Mouse (Mus musculus) gastrocnemius, postnatal 14 days (tissue): Measurements from ENCODE around the gene Ugdh. TPM values are rescaled to one million over a fixed set of nuclear protein-coding genes. Genes with fewer than 3 reads are reported as not detected.

Source experiments
- DNase-seq: peaks from one replicate; pipeline ENCODE4 v3.0.0; 2021; ENCODE audit warnings: mixed read lengths
- intact Hi-C: fragments of 180-260 bp; cut with DNase I; formaldehyde crosslinking; loops from one replicate; pipeline ENCODE4 v1.15.1; 2025; ENCODE audit warnings: low total_unique reads
- total RNA-seq, 2 experiments: library from RNA; stranded (reverse); gene quantifications; 2 replicates each; pipeline ENCODE4 v1.2.3; 2021

Gene Ugdh
- total RNA-seq, 2 experiments from 2014 or later, result 12.0 to 14.4 TPM

DNA sequence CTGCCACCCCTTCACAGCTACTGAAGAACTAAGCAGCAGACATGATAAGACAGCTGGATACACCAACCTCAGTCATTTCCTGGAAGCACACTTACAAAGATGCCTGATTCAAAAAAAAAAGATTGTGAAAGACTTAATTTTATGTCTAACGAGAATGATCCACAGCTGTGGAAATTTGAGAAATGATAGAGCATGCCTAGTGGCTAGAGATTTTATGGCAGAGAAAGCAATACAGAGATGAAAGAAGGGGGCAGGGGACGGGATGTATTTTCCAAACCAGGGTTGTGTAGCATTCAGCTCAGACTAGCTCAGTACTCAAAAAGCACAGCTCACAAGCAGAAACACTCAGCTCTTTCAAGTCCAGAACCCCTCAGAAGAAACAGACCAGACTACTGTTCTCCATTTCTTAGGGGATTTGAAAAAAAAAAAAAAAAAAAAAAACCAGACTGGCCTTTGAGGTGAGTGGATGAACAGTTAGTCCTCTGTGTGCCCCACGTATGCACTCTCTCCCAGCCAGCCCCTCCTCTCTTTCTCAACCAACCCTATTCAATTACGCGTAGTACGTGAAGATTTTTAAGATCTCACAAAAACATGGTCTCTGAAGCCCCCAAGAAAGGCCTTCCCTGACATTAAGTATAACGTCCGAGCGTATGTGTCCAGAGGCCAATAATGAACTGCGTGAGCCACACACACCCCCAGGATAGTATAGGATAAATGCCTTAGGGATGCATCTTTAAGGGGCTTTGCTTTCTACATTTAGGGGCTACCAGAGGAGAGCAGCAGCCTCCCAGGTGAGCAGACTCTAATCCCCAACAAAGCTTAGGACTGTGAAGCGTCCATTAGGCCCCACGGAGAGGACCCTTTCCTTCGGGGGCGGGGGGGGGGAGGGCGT, 1.0 kb downstream of the Ugdh start:
- intact Hi-C loops, result no loop called here
- DNase-seq, result no peak

DNA sequence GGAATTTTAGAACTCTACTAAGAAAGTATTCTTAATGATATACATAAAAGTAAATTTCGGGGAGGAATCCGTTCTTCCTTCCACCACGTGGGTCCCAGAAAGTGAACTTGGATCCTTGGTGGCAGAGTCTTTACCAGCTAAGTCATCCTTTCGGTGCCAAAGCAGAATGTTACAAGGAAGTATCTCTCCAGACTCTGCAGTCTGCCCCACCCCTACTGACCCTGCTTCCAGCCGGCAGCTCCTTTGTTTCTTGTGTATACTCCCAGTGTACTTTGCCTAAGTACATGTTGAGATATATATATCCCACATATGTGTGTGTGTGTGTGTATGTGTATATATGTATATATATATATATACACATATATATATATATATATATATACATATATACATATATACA, 6.3 kb downstream of the Ugdh start:
- no peak for DNase-seq
- intact Hi-C loops, result no loop called here

DNA sequence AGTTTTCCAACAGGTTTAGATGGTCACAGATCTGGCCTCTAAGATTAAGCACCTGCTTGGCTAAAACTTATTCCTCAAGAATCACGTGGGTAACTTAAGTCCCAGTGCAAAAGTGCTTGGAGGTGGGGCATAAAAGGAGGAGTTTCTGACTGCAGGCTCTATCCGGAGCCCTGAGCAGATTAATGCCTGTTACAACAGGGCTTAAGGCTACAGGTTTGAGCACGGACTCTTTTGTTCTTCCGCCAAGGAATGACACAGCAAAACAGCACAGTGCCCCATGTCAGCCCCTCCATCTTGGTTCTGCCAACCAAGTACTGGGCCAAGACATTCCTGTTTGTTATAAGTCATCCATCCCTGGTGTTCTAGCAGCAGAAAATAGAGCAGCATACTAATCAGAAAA, 7.4 kb downstream of the Ugdh start:
- intact Hi-C loops, result no loop called here
- no peak for DNase-seq

DNA sequence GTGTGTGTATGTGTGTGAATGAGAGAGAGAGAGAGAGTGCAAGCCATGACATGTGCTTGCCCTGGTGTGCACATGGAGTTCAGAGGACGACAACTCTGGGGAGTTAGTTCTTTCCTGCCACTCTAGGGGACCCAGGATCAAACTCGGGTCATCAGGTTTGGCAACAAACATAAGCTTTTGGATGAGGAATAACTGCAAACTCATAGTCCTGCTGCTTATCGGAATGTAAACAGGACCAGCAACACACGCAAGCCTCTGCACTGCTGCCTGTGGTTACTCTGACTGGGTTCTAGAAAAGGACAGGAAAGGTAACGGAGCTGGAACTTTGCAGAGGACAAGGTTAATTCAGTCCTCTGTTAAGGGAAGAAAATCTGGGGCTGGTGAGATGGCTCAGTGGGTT, 10.5 kb downstream of the Ugdh start:
- DNase-seq, result no peak
- intact Hi-C loops, result no loop called here

DNA sequence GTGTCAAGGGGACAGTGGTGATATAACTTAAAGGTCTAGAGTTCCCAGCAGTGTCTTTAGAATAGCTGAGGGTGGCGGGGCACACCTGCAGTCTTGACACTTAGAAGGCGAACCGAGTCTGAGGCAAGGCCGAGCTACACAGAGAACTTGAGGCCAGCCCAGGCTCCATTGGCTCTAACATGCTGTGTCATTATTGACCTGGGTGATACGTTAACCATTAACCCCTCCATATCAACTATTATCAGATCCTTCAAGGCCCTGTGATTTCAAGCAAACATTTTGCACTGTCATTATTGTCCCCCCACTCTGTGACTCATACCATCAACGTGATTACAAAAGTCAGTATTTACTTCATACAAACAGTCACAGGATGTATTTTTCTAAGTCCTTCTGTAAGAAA, 11.5 kb downstream of the Ugdh start:
- intact Hi-C loops, result no loop called here
- DNase-seq, result no peak

DNA sequence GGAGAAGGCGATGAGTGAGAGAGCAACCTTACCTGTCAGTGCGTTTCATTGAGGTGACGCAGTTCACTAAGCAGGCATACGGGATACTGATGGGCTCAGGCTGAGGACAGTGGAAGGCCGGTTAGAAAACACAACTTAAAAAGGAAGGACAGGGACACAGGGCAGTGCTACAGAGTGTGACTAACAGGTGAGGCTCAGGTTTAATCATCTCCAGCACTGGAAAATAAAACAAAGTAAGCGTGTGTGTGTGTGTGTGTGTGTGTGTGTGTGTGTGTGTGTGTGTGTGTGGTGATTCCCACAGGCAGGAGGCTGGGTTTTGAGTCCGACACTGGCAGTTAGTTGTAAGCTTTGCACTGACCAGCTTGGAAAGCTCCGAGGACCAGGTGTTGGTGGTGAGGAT, 12.9 kb downstream of the Ugdh start:
- no peak for DNase-seq
- intact Hi-C loops, result no loop called here

DNA sequence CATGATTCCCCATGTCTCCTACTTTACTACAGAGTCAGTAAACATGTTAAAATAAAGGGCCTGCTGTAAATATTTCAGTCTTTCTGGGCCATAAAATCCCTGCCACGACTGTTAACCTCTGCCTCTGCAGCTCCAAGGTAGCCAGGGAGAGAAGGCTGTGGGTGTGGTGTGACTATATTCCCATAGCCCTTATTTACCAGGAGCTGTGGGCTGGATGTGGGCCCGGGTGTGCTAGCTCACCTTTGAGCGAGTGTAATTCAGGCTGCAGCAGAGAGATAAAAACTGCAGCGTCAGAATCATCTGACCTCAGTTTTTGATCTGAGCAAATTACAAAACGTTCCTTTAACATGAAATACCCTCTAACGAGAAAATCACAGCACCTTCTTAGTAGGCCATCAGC, 14.9 kb downstream of the Ugdh start:
- no peak for DNase-seq
- intact Hi-C loops, result no loop called here

DNA sequence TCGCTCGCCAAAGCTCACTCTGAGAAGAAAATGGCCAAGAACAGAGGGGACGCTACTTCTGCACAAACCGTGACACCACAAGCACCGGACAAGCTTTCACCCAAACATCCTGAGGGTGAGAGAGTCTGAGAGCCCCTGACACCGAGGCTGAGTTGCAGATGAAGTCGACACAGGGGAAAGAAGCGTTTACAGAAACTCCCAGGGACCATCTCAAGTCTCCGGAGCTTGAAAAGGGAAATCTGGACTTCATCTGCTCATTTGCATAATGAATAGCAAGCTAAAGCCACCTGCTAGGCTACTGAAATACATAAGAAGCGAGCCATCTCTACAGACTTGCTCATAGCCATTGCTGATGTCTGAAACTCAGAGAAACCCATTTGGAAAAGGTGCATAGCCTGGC, 16.6 kb downstream of the Ugdh start:
- intact Hi-C loops, result no loop called here
- no peak for DNase-seq

DNA sequence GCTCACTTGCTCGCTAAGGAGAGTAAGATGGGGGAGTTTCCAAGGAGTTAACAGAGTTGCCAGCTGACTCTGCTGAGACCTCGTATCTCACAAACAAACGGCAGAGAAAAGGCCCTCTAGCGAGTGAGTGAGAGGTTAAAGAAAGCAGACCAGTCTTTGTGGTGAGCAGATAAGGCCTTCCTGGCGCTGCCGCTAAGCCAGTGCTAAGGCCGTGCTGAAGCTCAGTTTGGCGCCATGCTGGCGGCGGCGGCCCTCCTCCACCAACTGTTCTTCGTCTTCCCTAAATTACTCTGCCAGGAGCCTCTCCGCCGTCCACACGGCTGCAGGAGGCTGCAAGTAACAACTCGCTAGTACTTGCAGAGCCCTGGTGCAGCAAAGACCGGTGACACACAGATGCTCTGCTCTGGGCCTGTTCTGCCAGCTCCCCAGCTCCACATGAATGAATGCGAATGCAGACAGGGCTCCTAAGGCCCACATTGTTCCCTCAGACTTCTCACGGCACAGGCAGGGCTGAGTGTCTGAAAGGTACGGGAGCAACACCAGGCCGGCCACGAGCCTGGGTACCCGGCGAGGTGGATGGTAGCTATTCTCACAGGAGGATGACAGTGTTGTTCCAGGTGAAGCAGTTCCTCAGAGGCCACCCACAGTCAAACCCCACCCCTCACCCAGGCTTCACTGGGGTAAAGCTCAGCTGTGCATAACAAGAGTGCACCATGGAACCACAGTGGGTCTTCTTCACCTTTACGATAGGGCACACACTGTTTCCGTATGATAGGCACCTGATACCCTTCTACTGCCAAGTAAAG, 19.9 kb downstream of the Ugdh start:
- intact Hi-C loops, result no loop called here

DNA sequence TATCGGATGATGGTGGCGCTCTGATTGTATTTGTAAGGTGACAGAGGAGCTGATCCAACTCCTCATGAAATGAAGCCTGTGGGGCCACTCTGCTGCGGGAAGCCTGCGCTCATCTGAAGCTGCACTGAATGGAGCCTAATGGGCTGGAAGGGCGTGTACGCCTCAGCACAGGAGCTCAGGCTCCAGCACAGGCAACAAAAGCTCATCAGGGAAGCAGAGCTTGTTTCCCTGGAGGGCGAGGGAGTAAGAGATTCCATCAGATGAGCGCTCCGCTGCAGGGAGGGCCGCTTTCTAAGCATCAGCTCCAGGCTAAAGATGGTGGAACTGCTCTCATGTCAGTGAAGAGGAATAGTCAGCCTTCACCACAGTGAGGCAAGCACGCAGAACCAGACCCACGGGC, 27.8 kb downstream of the Ugdh start:
- intact Hi-C loops, result loop anchor here (10.0 kb wide), 1 partner anchor 287 kb away; the partner anchor contains the start of gene Pds5a
- DNase-seq, result no peak

More for the DNA sequence above, 19.9 kb downstream of the Ugdh start:
- no peak for DNase-seq

DNA sequence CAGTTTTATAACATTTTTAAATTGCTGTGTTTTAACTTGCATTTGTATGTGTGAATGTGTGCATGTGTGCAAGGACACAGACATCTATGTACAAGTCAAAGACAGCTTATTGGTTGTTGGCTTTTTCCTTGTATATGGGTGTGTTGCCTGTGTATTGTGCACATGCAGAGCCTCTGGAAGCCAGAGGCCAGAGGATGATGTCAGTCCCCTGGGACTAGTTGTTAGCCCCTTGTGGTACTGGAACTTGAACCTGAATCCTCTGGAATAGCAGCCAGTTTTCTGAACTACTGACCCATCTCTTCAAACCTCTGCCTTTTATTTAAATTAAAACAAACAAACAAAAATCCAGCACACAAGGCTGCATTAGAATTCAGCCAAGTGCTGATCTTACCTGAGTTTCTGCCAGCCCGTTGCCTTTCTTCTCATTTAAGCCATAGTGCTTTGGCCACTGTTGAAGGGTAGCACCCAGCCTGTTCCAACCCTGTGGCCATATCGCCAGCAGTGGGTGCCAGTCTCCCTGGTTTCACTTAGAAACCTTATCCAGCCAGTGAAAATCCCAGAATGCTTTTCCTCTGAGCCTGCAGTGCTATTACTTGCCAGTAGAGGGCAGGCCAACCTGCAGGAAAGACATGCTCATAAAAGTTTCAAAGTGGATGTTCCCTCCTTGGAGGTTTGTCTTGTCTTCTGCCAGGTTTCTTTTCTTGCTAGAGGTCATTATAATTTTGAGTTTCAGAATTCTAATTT, 34.3 kb downstream of the Ugdh start:
- intact Hi-C loops, result loop anchor here (10.0 kb wide), 1 partner anchor 293 kb away; the partner anchor contains the start of gene Pds5a

DNA sequence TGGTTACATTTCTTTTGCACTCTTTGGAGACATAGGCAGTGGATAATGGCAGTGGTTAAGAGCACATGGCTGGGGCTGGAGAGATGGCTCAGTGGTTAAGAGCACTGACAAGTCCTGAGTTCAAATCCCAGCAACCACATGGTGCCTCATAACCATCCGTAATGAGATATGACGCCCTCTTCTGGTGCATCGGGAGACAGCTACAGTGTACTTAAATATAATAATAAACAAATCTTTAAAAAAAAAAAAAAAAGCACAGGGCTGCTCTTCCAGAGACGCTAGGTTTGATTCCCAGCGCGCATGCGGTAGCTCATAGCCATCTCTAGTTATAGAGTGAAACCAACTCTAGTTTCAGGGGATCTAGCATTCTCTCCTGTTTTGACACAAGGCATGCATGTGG, 41.3 kb downstream of the Ugdh start:
- DNase-seq, result no peak
- intact Hi-C loops, result no loop called here

More for the DNA sequence above, 34.3 kb downstream of the Ugdh start:
- peak; percentile 73 for DNase-seq

DNA sequence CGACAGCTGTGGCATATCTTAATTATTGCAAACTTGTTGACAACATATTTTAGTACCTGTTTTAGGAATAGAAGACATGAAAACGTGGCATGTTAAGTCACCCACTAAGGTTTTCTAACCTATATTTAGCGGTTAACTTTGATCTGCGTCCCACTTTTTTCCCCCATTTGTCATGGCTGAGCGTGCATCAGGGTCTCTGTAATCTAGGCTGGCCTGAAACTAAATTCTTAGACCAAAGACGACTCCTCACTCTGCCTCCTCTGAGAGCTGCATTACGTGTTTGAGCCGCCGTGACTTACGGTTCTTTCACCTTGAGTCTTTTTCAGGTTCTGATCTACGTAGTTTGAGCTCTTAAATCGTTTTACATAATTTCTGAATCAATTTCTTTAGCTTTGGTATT, 44.0 kb downstream of the Ugdh start:
- DNase-seq, result no peak
- intact Hi-C loops, result no loop called here

DNA sequence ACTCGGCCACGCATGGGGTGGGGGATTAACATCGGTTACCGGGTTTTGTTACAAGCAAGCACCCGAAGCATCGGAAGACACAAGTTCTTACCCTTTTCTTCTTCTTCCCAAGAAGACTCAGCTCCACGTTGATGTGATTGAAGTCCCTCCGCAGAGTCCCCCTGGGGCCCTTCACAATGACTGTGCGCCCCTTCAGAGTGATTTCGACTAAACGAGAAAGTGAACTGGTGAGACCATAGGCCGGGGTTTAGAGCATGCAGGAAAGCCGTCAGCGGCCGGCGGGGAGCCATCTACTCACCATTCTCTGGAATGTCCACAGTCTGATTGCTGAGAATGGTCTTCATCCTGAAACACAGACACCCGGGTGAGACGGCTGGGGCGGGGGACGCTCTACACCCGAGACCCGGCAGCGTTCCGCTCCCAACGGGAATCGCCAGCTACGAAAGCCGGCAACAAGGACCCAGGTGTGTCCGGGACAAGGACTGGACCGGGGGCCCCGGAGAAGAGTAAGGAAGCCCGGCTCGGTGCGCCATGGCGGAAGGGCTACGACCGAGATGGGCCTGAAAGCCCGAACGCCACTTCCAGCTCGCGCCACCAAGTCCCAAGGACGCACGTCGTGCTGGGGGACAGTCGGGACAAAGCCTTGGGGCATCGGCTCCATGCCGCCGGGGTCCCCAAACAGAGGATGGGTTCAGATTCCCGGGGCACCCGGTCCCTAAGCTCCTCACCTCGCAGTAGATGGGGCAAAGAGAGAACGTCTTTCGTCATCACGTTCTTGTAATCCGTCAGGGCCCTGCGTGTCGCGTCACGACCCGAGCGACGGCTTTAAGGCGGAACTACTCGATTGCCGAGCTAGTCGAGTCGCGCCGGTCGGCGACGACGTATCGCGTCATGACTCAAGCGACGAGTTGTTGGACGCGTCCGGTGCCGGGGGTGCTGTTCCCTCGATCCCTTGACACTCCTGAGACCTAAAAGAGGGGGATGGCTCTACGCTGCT, 44.8 kb downstream of the Ugdh start, which contains the start of the genes Rpl9 and Lias:
Gene Rpl9, minus strand, starts transcription at position 797 of the 997 bp plus-strand sequence.
Gene Lias, plus strand, starts transcription at position 850 of the 997 bp plus-strand sequence.
- peak; percentile 98 for DNase-seq
- intact Hi-C loops, result no loop called here

DNA sequence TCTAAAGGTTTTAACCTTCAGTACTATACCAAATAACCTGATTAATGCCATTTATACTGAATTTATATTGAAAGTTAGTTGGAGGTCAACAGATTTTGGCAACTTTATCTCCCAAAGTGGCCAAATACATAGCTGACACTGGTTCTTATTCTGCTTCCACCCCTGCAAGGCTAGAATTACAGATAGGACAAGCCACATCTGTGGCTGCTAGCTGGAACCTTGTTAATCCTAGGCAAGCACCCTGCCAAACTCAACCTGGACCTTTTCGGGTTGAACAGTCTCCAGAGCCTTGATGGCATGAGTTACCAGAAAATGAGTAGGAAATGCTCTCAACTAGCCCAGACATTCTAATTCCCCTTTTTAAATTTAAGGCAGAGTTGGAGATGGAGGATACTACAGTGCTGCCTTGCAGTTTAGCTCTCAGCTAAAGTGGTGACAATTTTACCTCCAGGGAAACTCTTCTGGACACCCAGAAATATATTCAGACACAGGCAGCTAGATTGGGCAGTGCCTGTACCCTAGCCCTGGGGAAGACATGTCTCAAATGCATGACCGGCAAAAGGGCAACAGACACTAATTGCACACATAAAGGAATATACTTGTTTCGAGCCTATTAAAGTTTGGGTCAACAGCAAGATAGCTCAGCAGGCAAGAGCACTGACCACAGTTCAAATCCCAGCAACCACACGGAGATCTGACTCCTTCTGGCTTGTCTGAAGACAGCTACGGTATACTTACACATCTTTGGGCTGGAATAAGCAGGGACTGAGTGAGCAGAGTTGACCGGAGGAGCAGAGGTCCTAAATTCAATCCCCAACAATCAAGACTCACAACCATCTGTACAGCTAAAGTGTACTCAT, 48.5 kb downstream of the Ugdh start:
- DNase-seq, result no peak
- intact Hi-C loops, result no loop called here

DNA sequence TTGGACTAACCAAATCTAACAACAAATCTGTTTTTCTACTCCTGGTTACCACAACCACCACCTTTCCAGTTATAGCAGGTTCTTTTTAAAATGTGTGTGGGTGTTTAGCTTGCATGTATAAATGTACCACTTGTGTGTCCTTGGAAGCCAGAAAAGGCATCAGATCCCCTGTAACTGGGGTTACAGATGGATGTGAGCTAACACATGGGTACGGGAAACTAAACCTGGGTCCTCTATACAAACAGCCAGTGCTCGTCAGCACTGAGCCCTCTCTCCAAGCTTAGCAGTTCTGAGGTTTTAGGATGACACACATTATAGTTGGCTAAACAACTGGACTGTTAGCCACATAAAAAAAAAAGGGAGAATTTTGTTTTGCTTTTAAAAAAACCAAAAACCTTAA, 50.0 kb downstream of the Ugdh start:
- intact Hi-C loops, result no loop called here
- DNase-seq, result no peak

DNA sequence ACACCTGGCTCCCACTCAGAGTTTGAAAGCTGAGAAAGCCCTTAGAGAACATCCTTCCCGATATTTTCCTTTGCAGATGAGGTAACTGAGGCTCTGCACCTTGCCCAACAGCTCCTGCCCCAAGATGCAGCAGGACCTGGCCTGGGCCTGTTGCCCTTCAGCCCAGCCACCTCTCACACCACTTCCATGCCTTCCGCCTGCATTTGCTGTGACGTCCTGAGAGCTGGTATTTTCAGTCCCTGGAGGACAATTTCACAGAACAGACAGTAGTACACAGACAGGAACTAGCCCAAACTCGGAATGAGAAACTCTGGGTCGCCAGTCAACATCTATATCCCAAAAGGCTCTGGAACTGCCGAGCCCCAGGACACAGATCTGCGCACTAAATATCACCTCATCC, 61.0 kb downstream of the Ugdh start:
- no peak for DNase-seq

DNA sequence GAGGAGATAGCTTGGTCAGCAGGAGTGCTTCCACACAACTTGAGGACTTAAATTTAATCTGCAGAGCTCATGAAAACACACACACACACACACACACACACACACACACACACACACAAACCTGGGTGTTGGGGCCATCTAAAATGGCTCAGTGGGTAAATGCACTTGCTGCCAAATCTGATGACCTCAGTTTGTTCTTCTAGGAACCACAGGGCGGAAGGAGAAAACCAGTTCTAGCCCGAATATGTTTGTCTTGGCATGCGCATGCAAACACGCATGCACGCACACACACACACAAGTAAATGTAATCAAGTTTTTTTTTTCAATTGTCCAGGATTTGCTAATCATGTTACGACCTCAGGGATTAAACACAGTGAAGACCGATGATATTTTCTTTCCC, 64.2 kb downstream of the Ugdh start:
- no peak for DNase-seq
- intact Hi-C loops, result no loop called here

More for the DNA sequence above, 61.0 kb downstream of the Ugdh start:
- intact Hi-C loops, result no loop called here
